Mouse (Mus musculus) CD8-positive naive resting alpha-beta T cell, adult 2 months (primary cell): ENCODE data around the gene Rab19.
A peak's percentile ranks its signal among the peaks of the same experiment; 100 is the strongest.
"Not testable (repeated sequence)": the region's sequence is repeated elsewhere in the genome, so short reads cannot be mapped to it uniquely, and the experiment has no call there.

Experiments
- DNase-seq, 2 experiments: peaks; one replicate each; pipeline ENCODE4 v3.0.0; 2022; ENCODE audit warnings: low read depth in 2 of 2, low spot score in 2 of 2

Gene Rab19

DNA sequence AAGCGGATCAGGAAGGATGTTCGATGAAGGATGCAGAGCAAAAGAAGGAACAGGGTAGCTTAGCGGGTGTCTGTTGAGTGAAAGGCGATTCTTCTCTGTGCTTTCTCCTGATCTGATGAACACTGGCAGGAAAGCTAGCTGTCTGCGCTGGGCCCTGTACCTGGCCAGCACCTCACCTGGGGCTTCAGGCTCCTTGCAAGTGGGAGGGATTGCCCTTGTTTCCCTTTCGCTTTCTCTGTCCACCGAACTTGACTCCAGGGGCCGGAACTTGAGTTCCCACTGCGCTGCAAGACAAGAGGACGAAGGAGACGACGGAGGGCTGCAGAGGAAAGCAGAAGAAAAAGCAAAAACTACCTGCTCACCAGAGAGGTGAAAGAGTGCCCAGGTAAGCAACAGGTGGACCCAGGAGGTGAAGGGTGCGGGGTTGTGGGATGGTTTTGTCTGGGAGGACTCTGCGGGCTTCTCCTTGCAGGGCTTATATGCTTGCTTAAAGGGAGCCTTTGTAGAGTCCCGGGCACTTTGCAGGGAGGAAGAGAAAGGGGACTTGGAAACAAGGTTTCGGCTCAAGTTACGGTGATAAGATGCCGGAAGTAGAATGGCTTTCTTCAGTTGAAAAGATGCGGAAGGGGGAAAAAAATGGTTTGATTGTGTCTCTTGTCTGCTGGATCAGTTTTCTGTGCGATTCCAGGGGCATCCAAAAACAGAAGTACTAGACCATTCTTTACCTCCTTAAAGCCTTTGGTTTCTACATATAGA is at the start of gene Rab19:
TSS of gene Rab19 (plus strand) at position 51 of the 756 bp plus-strand sequence.
- DNase-seq: peak; percentile 11 to 25

DNA sequence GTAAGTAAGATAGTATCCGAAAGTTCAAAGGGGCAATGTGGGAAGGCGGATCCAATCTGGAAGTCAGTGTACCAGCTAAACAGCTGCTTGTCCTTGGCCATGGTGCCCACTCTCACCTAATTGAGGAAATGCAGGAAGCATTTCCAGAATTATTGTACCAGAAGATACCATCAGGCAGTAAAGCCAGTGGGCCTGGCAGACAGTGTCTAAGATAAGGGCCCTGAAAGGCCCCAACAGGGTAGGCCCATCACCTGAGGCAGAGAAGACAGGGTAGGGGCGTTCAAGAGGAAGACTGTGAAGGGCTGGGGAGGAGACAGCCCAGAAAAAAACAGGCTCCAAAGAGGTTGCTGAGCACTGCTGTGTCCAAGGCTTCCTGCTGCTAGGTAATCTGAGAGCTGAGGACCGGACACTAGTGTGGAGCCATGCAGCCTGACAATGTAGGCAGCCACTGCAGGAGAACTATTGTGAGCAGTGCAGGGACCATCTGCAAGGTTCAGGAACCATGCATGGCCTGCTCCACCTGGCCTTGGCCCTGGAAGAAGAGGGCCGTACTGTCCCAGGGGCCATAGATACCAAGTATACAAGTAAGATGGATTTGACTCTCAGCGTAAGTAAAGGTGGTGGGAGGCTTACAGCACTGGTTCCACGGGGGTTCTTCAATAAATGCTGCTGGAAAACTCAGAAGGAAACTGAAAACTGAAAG is 48.8 kb upstream of the Rab19 start:
- no peak for DNase-seq

DNA sequence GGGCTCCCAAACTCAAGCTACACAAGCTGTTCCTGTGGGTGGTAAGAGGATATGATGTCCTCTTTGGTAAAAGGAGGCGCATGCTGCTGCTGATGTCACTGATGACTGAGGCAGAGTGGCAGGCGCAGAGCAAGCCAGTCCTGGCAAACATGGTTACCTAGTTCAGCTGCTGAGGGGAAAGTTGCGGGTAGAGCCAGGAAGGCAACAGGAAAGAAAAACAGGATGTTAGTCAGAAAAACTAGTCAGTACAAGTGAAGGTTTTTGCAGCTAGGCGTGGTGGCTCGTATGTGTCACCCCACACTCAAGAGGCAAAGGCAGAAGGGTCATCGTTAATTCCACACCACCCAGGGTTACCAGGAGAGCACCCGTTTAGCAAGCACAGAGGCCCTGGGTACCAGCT is 46.8 kb upstream of the Rab19 start:
- peak; percentile 85 for DNase-seq

DNA sequence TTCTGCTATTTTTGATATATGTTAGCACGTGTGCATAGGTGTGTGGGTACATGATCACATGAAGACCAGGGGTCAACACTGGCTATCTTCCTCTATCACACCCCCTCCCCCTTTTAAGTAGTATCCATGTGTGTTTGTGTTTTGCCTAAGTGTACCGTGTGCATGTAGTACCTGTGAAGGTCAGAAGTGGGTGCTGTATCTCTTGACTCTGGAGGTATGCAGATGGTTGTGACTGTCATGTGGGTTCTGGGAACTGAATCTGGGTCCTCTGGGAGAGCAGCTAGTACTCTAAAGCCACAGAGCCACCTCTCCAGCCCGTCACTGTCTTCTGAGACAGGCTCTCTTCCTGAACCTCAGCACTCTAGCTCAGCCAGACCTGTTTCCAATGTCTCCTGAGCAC is 46.1 kb upstream of the Rab19 start:
- DNase-seq: no peak

DNA sequence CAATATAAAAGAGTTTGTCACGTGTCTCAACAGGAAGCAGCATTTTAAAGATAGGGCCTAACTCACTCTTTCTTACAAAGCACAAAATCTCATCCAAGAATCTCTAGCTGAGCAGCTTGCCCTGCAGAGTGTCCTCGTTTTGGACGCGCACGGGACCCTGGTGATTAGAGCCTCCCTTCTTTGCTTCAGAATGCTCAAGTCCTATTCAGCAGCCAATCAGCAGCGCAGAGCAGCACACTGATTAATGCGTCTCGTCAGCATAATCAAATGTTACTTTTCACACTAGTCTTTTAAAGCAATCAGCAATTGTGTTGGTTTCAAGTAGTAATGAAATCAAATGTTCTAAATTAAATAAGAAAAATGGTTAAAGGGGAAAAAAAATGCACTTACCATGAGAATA is 42.6 kb upstream of the Rab19 start:
- no peak for DNase-seq

DNA sequence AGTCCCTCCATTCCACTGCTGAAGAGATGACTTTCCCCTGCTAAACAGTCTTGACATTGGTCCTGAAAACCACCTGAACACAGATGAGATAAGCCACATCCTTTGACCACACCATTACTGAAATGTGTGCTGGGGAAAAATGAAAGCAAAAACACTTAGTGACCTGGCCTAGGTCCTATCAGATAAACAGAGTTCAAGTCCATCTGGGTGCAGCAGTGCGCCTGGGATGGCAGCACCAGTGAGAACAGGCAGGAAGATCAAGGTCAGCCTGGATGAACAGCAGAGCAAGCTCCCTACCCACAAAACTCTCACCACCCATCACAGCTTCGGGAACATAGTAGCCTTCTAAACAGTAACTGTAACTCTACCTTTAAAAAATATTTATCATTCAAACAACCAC is 39.2 kb upstream of the Rab19 start:
- no peak for DNase-seq

DNA sequence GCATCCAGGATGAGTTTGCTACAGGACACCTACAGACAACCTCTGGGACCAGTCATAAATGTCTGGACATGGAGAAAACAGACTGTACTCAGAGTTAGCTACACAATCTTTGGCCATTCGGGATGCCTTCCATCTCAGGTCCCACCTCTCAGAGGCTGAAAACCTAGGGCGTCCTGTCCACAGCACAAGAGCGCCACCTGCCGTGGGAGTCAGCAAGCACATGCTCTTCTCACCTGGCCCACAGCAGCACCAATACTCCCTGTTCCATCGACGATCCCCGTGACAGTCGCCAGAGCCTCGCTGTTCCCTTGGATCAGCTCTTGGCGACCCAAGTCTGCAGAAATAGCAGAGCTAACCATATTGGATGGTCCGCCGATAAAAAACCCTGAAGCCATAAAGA is 37.0 kb upstream of the Rab19 start:
- DNase-seq: peak; percentile 81 to 88

DNA sequence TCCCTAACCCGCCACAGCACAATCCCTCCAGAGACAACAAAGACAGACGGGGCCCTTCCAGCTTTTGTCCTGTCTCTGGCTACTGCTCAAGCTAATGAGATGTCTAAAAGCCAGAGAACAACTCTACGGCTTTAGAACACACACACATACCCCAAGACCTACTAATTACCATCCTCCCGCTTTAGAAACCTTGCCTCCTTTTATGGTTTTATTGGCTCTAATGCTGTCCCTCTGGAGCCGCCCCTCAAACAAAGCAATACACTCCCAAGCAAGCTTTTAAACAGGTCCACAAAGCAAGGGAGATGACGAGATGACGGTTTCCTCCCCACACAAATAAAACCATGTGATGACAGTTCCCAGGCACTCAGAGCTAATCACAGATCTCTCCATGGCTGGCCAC is 35.5 kb upstream of the Rab19 start:
- DNase-seq: no peak

DNA sequence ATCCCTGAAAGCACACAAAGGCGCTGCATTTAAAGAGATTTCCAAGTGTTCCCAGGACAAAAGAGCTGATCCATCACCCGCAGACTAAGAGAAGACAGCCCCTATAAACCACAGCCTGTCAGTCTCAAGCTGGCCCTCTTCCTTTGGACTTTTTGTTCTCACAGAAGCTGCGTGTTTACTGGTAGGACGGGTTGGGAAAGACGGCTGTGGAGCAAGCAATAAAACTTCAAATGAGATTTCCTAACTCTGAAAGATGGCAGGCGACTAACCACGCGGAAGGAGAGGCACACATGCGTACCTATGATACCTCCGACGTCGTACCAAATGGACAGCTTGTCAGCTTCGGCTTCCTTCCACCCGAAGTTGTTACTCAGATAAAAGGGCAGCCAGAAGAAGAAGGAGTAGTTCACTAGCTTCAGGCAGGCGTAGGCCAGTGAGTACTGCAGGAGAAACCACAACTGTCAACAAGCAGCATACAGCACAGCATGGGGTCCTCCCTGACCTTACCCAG is 33.9 kb upstream of the Rab19 start:
- DNase-seq: peak; percentile 20

DNA sequence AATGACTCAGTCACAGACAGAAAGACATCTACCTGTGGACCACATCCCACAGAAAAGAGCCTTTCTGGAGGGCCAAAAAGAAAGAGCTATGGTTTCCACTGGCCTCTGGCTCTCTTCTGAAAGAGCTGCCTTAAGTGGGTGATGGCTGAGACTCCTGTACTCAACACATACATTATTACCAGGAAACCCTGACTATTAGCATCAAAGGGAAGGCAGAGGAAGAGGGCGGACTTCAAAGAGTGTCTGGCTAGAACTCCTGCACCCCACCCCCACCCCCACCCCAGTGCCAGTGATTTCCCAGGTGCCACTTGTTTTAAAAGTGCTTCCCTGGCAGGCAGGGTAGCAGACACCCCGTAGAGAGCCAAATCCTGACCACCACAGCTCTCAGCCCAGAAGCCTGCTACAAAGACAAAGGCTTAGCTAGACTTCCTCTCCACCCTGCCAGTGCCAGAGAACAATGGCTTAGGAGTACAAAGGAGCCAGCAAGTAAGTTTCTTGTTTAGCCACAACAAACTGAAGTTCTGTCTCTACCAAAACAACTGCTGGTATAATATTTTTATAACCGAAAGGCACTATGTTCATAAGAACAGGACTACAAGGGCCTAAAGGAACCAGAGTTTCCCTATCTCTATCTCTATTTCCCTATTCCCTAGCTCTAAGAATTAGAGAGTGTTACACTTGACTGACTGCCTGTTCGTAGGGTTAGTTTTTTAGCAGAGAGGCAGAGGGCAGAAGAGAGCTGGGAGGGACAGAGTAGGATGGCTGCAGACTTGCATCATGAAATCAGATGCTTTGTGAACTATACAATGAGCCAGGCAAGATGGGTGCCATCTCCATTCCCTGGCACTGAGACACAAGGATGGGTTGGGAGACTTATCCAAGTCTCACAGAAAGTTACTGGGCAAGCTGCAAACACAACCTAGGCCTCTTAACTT is 32.8 kb upstream of the Rab19 start:
- DNase-seq: peak; percentile 39 to 53

DNA sequence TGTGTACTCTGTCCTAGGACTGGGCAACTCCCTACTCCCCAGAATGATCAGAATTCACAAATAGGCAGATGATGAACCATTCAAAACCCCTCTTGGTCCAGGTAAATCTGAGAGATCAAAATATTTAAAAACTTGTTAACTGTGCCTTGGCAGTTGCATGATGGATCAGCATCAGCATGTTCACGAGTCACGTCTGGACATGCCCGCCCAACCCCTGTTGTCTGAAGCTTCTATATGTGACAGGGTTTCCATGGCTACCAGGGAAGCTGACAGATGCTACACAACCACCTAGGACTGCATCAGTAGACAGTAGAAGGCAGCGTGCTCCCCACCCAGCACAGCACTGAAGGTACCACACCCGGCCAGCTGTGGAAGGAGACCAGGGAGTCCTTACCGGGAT is 32.0 kb upstream of the Rab19 start:
- no peak for DNase-seq

DNA sequence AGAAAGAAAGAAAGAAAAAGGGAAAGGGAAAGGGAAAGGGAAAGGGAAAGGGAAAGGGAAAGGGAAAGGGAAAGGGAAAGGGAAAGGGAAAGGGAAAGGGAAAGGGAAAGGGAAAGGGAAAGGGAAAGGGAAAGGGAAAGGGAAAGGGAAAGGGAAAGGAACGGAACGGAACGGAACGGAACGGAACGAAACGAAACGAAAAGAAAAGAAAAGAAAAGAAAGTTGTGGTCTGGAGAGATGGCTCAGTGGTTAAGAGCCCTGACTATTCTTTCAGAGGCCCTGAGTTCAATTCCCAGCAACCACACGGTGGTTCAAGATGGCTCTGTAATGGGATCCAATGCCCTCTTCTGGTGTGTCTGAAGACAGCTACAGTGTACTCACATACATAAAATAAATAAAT is 21.8 kb upstream of the Rab19 start:
- DNase-seq: not testable (repeated sequence)

DNA sequence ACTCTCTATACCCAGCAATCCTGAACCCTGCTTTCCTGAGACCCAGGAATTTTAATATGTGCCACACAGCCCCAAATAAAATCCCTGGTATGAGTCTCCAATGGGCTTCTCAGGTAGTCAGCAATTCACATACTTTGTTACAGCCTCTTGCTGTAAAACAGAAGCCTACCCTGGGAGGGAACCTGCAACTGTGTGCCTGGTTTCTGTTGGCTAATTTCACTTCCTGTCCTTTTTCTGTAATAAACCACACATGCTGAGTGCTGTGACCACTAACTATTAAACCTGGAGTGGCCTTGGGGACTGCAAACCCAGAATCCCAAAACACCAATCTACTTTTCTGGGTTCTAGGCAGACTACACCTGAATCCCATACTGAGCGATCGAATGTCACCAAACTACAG is 18.3 kb upstream of the Rab19 start:
- DNase-seq: no peak

DNA sequence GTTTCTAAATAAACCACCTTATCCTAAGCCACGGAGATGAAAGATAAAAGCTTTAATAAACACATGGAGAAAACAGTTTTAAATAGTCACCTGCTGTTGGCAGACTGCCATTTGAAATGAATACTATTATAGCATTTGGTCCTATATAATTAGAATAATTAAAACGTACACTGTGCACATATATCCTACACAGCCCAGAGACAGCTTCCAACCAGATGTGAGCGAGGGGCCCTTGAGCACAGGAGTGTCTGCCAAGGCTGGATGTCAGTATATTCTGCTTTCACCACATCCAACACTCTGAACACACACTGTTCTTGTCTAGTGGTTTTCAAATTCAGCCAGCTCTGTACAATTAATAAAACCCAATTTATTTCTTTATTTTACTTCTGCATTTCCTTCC is 11.3 kb upstream of the Rab19 start:
- no peak for DNase-seq

DNA sequence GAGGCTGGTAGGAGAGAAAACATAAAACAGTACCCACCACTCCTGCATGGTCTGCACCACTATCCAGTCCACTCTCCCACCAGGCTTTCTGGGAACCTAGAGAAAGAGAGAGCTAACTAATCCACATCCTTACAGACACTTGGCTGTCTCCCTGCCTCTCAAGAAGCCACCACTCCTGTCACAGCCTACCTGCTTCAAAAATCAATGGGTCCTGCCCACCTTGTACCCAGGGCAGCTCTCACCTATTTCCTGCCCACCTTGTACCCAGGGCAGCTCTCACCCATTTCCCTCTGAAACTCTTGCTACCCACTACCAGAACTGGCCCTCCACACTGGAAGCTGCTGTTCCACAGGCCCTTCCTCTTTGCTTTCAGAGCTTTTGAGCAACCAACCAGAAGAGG is 8.9 kb upstream of the Rab19 start:
- DNase-seq: no peak

DNA sequence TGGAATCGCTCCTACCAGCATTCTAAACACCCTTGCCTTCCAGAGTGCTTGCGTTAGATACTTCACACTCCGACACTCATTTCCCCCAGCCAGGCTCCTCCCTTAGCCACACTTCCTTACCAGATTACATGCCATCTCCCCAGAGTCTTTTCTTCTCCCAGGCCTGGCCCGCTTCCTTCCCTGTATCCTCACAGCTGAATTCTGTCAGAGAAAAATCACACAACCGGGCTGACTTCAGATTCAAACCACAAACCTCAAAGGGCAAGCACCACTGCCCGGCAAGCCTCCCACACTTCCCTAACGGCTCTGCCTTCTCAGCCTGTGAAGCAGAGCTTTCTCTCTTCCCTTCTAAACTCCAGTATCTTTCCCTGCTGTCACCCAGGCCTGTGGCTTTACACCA is 8.2 kb upstream of the Rab19 start:
- no peak for DNase-seq

DNA sequence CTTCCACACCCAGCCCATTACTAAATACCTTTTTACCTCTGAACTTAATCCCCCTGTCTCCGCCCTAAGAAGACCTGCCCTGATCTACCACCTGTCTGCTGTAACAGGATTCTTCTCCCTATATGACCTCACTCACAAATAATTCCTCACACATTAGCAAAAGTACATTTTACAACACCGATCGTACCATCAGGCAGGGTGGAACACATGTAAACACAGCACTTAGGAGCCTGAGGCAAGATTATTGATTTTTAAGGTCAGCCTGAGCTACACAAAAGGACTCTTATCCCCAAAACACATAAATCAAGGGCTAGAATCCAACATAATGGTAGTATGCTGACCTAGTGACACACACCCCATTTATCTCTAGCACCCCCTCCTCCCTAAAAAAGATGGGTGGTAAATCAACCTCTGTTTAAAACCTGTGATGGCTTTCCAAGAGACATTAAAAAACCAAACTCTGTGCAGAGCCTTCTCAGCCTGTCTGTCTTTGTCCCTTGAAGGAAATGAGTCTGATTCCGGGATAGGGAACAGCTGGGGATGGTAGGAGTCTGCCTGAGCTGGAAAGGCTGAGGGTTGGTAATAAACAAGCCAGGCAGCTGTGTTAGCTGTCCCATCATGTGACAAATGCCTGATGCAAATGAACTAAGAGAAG is 7.5 kb upstream of the Rab19 start:
- DNase-seq: no peak

DNA sequence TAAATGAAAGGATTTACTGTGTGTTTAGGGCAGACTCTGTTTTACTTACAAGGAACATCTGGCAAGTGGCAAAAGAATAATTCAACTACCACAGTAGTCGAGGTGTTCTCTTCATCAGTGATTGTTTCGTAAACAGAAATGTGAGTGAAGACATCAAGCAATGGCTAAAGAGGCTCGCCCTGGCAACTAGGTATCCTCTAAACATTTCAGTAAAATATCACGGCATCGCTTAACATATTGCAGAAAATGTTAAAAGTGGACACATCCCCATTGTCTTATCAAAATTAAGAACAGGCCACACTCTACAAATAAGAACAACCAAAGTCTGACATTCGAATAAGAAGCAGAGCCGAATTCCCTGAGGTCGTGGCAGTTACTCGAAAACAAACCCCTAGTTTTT is 4.2 kb upstream of the Rab19 start:
- DNase-seq: no peak

DNA sequence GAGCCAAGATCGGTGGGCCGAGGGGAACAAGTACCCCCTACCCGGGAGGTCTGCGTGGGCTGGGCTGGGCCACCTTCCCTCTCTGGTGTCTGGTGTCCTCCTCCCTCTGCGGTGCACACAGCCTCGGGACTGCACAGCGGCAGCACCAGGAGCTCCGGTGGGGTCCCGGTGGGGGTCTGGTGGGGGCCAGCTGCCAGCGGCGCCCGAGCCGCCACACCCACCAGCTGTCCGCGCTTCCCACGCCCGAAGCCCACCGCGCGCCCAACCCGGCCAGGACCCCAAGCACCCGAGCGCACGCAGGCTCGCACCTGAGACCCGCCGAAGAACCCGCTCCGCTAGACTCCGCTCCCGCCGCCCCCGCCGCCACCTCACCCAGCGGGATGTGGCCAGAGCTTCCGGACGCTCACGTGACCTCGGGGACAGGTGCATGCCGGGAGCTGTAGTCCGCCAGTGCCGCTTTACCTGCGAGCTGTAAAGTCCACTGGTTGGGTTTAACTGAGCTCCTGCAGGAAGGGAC is 3.6 kb upstream of the Rab19 start, which contains the start of gene Slc37a3:
TSS of gene Slc37a3 (minus strand) at position 365 of the 517 bp plus-strand sequence.
- peak; percentile 75 to 83 for DNase-seq

DNA sequence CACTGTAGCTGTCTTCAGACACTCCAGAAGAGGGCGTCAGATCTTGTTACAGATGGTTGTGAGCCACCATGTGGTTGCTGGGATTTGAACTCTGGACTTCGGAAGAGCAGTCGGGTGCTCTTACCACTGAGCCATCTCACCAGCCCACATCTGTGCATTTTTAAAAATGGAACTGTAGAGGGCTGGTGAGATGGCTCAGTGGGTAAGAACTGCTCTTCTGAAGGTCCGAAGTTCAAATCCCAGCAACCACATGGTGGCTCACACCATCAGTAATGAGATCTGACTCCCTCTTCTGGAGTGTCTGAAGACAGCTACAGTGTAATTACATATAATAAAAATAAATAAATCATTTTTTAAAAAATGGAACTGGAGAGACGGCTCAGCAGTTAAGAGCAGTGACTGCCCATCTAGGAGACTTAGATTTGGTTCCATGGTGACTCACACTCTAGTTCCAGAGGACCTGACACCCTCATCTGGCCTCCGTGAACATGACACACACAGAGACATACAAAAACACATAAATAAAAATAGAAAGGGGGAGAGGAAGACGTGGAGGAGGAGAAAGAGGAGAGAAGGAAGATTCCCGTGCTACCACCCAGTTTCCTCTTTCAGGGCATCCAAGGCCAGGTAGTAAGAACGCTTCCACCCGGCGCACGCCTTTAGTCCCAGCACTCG is 2.7 kb upstream of the Rab19 start:
- not testable (repeated sequence) for DNase-seq
